Mouse (Mus musculus) myocyte (in vitro differentiated cells): ENCODE results near the gene Higd1c.
"Not testable (repeated sequence)": the region's sequence is repeated elsewhere in the genome, so short reads cannot be mapped to it uniquely, and the experiment has no call there.

Source experiments
- E2F4 ChIP-seq: IDR thresholded peaks from one replicate; pipeline ENCODE4 v1.6.1; 2011; ENCODE audit warnings: mild to moderate bottlenecking, control low read depth, moderate library complexity; ENCODE audit not compliant: insufficient read depth
- MYOD1 ChIP-seq, 3 experiments: IDR thresholded peaks; one replicate each; pipeline ENCODE4 v1.6.1; 2011; ENCODE audit warnings: control low read depth in 2 of 3, low read depth in 2 of 3, mild to moderate bottlenecking in 2 of 3, moderate library complexity in 1 of 3; ENCODE audit not compliant: insufficient read length in 2 of 3, control insufficient read depth in 1 of 3
- MYOG ChIP-seq, 3 experiments: IDR thresholded peaks; one replicate each; pipeline ENCODE4 v1.6.1; 2011; ENCODE audit warnings: control low read depth in 2 of 3, low read depth in 2 of 3, mild to moderate bottlenecking in 2 of 3; ENCODE audit not compliant: insufficient read length in 2 of 3, control insufficient read depth in 1 of 3, insufficient read depth in 1 of 3
- POLR2A ChIP-seq: IDR thresholded peaks from one replicate; pipeline ENCODE4 v1.6.1; 2011; ENCODE audit warnings: low read depth, mild to moderate bottlenecking, control low read depth, moderate library complexity; ENCODE audit not compliant: insufficient read length
- TCF12 ChIP-seq: IDR thresholded peaks from one replicate; pipeline ENCODE4 v1.6.1; 2011; ENCODE audit warnings: mild to moderate bottlenecking, control low read depth; ENCODE audit not compliant: poor library complexity, insufficient read depth, severe bottlenecking

DNA sequence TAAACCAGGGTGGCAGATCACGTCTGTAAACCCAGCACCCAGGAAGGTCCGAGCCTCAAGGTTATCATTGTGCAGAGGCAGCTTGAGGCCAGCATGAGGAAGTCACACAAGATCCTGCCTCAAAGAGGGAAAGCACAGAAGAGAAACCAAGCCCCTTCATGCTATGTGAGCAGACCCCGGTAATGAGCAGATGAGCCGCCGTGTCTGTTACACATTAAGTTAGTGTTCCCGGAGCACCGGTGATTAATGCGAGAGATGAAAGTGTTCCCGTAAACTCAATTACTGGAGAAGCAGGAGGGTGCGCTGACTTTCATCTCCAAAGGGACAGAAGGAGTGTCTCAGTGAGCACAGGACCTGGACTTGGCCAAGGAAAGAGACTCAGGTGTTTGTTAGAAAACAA, 35.0 kb upstream of the Higd1c start:
- TF ChIP-seq MYOD1 (IDR thresholded peaks at IDR 0.05; ENCODE audit: control insufficient read depth in 1 of 3, insufficient read length in 2 of 3, low read depth in 2 of 3); POLR2A; TCF12; MYOG (IDR thresholded peaks at IDR 0.05; ENCODE audit: control insufficient read depth in 1 of 3, insufficient read depth in 1 of 3, insufficient read length in 2 of 3, low read depth in 2 of 3); E2F4: not testable (repeated sequence)
